Mouse (Mus musculus): ENCODE measurements around the gene B3gnt3.

B3gnt3 gene

GRCm38 (mm10) chr8:71645510-71645909 lies 56.1 kb downstream of the B3gnt3 start:
- DNase-seq (ENCODE audit: low spot score), result no peak
